Mouse (Mus musculus) C2C12 (cell line): Measurements from ENCODE around the gene Il24. TPM values are rescaled to one million over a fixed set of nuclear protein-coding genes. Genes with fewer than 3 reads are reported as not detected.

Experiments used
- H3K27me3 ChIP-seq: one replicate; pipeline ENCODE4 v1.6.1; 2011; ENCODE audit not compliant: control insufficient read depth, insufficient read depth, insufficient read length
- H3K36me3 ChIP-seq: one replicate; pipeline ENCODE4 v1.6.1; 2011; ENCODE audit not compliant: control insufficient read depth, insufficient read depth
- H3K4me3 ChIP-seq: one replicate; pipeline ENCODE4 v1.5.1; 2011; ENCODE audit warnings: mild to moderate bottlenecking, control low read depth; ENCODE audit not compliant: poor library complexity, insufficient read depth, severe bottlenecking
- H3K79me2 ChIP-seq: one replicate; pipeline ENCODE4 v1.6.1; 2011; ENCODE audit not compliant: control insufficient read depth, insufficient read depth
- H3K79me3 ChIP-seq: one replicate; pipeline ENCODE4 v1.6.1; 2011; ENCODE audit warnings: low read depth, control low read depth
- H3ac ChIP-seq: one replicate; pipeline ENCODE3; 2011; ENCODE audit warnings: low read depth; ENCODE audit not compliant: control insufficient read depth, insufficient read length
- CEBPB ChIP-seq: IDR thresholded peaks from one replicate; pipeline ENCODE4 v1.6.1; 2011; ENCODE audit warnings: low read depth, mild to moderate bottlenecking, control low read depth, moderate library complexity
- CTCF ChIP-seq: IDR thresholded peaks from one replicate; pipeline ENCODE4 v1.5.1; 2011; ENCODE audit not compliant: control insufficient read depth, insufficient read depth, insufficient read length
- FOSL1 ChIP-seq: IDR thresholded peaks from one replicate; pipeline ENCODE4 v1.8.0; 2011; ENCODE audit warnings: mild to moderate bottlenecking, low read length; ENCODE audit not compliant: poor library complexity, insufficient read depth, severe bottlenecking
- MAX ChIP-seq: IDR thresholded peaks from one replicate; pipeline ENCODE4 v1.6.1; 2011; ENCODE audit warnings: mild to moderate bottlenecking, control low read depth
- MYOD1 ChIP-seq: IDR thresholded peaks from one replicate; pipeline ENCODE4 v1.6.1; 2011; ENCODE audit warnings: low read depth; ENCODE audit not compliant: control insufficient read depth, insufficient read length
- MYOG ChIP-seq: IDR thresholded peaks from one replicate; pipeline ENCODE4 v1.6.1; 2011; ENCODE audit not compliant: control insufficient read depth, insufficient read length; ENCODE audit errors: extremely low read depth
- USF1 ChIP-seq: IDR thresholded peaks from one replicate; pipeline ENCODE4 v1.6.1; 2011; ENCODE audit warnings: low read depth, mild to moderate bottlenecking, control low read depth, moderate library complexity
- polyA plus RNA-seq: library from polyadenylated mRNA; unstranded; fragments of >200 nt; fragmentation: generic; extraction: Trizol; gene quantifications from one replicate; pipeline ENCODE4 v1.2.1, GENCODE M21; 2012; ENCODE audit warnings: missing spikeins

Il24 gene
- polyA plus RNA-seq, 1 experiment, result not detected

DNA sequence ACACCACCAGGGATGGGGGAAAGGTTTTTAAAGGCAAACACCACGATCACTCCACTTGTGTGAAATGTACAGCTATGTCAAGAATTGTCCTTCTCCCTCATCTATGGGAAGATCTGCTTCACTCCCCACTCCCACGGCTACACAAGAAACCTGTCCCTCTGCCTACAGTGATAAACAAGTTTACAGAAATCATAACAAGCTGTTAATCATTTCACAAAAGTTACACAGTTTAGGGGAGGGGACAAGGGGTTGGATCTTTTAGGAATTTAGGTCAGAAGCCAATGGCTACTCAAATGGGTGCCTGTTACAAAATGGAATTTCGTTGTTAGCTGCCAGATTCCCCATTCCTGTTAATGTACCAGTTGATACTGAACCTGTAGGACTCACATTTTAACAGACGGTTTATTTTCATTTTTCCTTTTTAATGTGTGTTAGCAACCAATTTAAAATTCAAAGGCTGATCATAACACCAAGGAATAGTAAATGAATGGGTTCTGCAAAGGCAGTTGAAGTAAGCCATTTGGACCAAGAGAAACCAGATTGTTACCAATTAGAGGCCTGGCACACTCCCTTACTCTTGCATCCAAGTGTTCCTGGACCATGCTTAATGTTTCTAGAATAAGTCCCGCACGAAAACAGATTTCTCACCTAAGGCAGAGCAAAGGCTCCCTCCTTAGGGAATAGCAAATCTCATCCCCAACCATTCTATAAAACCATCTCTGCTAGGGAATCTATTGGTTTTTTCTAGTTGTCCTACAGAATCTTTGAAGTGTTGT lies 51.9 kb downstream of the Il24 start:
- H3K79me2 ChIP-seq, result no peaks in the 10 kb centered on the region
- H3K4me3 ChIP-seq, result no peak overlapping the region
- H3ac ChIP-seq, result no peak overlapping the region
- H3K27me3 ChIP-seq, result peaks cover 6% of the 10 kb centered on the region
- H3K36me3 ChIP-seq, result no peaks in the 10 kb centered on the region
- H3K79me3 ChIP-seq, result no peaks in the 10 kb centered on the region
- TF ChIP-seq CEBPB, result no peak
- no peak for TF ChIP-seq CTCF
- no peak for TF ChIP-seq FOSL1

DNA sequence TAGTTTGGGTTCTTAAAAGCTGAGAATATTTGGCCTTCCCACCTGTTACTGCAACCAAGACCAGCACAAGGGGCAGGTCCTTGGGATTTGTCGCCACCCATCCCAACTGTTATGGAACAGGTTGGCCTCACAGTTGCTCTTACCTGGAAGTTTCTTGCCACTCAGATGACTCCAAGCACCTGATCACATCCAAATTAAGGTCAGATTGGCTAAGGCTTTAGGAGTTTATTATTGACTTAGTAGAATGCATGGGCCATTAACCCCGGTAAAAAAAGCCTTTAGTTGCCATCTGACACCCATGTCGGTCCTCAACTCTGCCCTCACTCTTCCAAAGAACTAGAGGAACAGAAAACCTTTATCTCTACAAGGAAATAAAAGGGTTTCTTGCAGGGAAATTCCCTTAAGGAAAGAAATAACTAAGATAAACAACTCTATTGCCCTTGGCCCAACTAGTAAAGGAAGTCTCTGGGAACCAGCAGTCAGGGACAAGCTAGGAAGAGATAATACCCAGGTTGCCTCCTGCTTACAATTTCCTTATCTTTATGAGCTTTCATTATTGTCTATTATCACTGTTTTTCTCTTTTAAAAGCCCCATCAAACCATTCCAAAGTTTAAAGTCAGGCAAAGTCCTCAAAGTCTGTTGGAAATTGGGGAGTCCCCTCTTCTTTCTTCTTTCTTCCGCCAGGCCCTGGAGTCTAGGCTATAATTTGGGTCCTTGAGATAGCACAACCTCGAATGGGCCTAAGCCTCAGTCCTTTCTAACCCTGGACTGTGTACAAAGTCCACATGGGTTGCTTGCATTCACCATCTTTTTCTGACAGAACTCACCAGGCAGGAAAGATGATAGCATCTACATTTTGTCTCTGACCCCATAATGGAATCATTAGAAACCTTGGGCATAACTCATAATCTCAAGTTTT lies 54.8 kb downstream of the Il24 start:
- H3K79me2 ChIP-seq, result no peaks in the 10 kb centered on the region
- no peaks in the 10 kb centered on the region for H3K79me3 ChIP-seq
- no peak for TF ChIP-seq MYOG
- no peak for TF ChIP-seq MYOD1
- TF ChIP-seq MAX, result no peak
- no peak for TF ChIP-seq CTCF
- TF ChIP-seq USF1, result no peak
- TF ChIP-seq FOSL1, result no peak
- TF ChIP-seq CEBPB, result no peak
- peaks cover 18% of the 10 kb centered on the region for H3K27me3 ChIP-seq
- H3K36me3 ChIP-seq, result no peaks in the 10 kb centered on the region
- H3ac ChIP-seq, result no peak overlapping the region
- H3K4me3 ChIP-seq, result no peak overlapping the region

Other genes with a start within 250 kb of the Il24 start
- not detected for gene C4bp, start 225.8 kb downstream of the Il24 start, polyA plus RNA-seq
- not detected for gene Gm29427, start 171.7 kb downstream of the Il24 start, polyA plus RNA-seq
- gene Yod1, start 170.1 kb downstream of the Il24 start, polyA plus RNA-seq, result 0.85 TPM
- gene Pfkfb2, start 158.2 kb downstream of the Il24 start, polyA plus RNA-seq, result 3.0 TPM
- 0.88 TPM for gene AA986860, start 155.5 kb downstream of the Il24 start, polyA plus RNA-seq
- gene Fcamr, start 86.6 kb downstream of the Il24 start, polyA plus RNA-seq, result not detected
- gene Pigr, start 60.8 kb downstream of the Il24 start, polyA plus RNA-seq, result not detected
- not detected for gene Fcmr, start 21.8 kb downstream of the Il24 start, polyA plus RNA-seq
- gene Il20, start 24.0 kb upstream of the Il24 start, polyA plus RNA-seq, result not detected
- 0.06 TPM for gene Il19, start 52.7 kb upstream of the Il24 start, polyA plus RNA-seq
- not detected for gene Il10, start 132.4 kb upstream of the Il24 start, polyA plus RNA-seq
- gene Mapkapk2, start 210.4 kb upstream of the Il24 start, polyA plus RNA-seq, result 87.0 TPM